Mouse (Mus musculus) heart, adult 2 months (tissue): ENCODE data around the gene Hsh2d.

Experiments used
- CTCF ChIP-seq: fragments of 200-600 bp; IDR thresholded peaks from 2 replicates; pipeline ENCODE4 v1.8.1; 2022; ENCODE audit warnings: antibody characterized with exemption, mild to moderate bottlenecking, moderate library complexity
- EP300 ChIP-seq: fragments of 200-500 bp; IDR thresholded peaks from 2 replicates; pipeline ENCODE4 v1.6.1; 2011; ENCODE audit warnings: low read depth, low read length, control low read depth; ENCODE audit not compliant: insufficient read depth
- POLR2A ChIP-seq: fragments of 200-500 bp; IDR thresholded peaks from 2 replicates; pipeline ENCODE4 v1.6.1; 2011; ENCODE audit warnings: mild to moderate bottlenecking, low read depth, low read length, control low read depth; ENCODE audit not compliant: insufficient read depth

- no peak for TF ChIP-seq EP300
- TF ChIP-seq CTCF = no peak
- TF ChIP-seq POLR2A = no peak
Measured at GRCm38 (mm10) chr8:72190215-72190539, 739 bp downstream of the Hsh2d start.
